Mouse (Mus musculus): ENCODE results near the gene Mboat2.

DNA sequence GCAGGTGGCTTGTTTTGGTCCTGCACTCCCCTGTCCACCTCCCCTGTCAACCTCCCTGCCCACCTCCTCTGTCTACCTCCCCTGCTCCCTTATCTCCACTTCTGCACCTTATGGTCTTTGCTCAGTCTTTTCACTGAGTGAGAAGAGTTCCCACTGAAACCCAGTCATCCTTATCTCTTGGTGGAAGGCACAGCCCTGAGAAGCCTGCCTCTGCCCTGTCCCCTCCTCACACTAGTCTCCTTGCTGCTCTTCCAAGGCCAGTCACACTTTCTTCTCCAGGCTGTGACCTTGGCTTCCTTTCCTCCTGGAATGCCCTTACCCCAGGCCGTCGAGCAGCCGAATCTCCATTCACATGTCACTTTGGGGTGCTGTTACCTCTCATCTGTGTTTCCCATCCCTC lies 100.1 kb downstream of the Mboat2 start:
- TF ChIP-seq POLR2A (IDR thresholded peaks at IDR 0.05; ENCODE audit: insufficient read depth, low read depth, low read length) (no peak), CTCF (IDR thresholded peaks at IDR 0.05; ENCODE audit: insufficient read depth, low read depth, low read length) (no peak)
